Mouse (Mus musculus): ENCODE data around the gene Ctns.

Ctns gene

GRCm38 (mm10) chr11:73137591-73138501 is 61.0 kb downstream of the Ctns start, which contains the start of gene Haspin:
Haspin (minus strand) TSS chr11:73138294.
- peak; percentile 89 for DNase-seq (ENCODE audit: low spot score)

- no peak for DNase-seq (ENCODE audit: low spot score)
These were observed 61.7 kb downstream of the Ctns start for GRCm38 (mm10) chr11:73137116-73137515.

- DNase-seq (ENCODE audit: low spot score) = no peak
These were observed 62.3 kb downstream of the Ctns start for GRCm38 (mm10) chr11:73136587-73136986.

- DNase-seq (ENCODE audit: low spot score) = no peak
These were observed 64.6 kb downstream of the Ctns start for GRCm38 (mm10) chr11:73134222-73134621.
